Mouse (Mus musculus): Measurements from ENCODE around the gene Daam1. TPM values are rescaled to one million over a fixed set of nuclear protein-coding genes. Genes with fewer than 3 reads are reported as not detected.

The Daam1 gene
- polyA plus RNA-seq, 1 experiment from 2014 or later, result 25.0 TPM

GRCm38 (mm10) chr12:72036097-72036661 lies 205.3 kb downstream of the Daam1 start:
- H3K4me3 ChIP-seq, result no peak overlapping the region
- H3K4me1 ChIP-seq (replicated peaks), result no peaks in the 10 kb centered on the region
- WGBS, result 73% methylated on average over 9 of the region's 9 CpGs
- H3K9me3 ChIP-seq, result no peaks in the 10 kb centered on the region
- H3K36me3 ChIP-seq, result no peaks in the 10 kb centered on the region
- ATAC-seq (ENCODE audit: low FRiP score), result no peak
- no peaks in the 10 kb centered on the region for H3K27me3 ChIP-seq
- H3K4me2 ChIP-seq, result no peak overlapping the region
- no peak overlapping the region for H3K27ac ChIP-seq
- no peak overlapping the region for H3K9ac ChIP-seq

GRCm38 (mm10) chr12:72037049-72037448 lies 206.2 kb downstream of the Daam1 start:
- H3K9ac ChIP-seq, result no peak overlapping the region
- no peak overlapping the region for H3K4me3 ChIP-seq
- no peak for ATAC-seq (ENCODE audit: low FRiP score)
- no peak overlapping the region for H3K27ac ChIP-seq
- no peak overlapping the region for H3K4me2 ChIP-seq
- no peaks in the 10 kb centered on the region for H3K27me3 ChIP-seq
- 92% methylated on average over 6 of the region's 6 CpGs for WGBS
- no peaks in the 10 kb centered on the region for H3K4me1 ChIP-seq (replicated peaks)
- H3K9me3 ChIP-seq, result no peaks in the 10 kb centered on the region
- no peaks in the 10 kb centered on the region for H3K36me3 ChIP-seq

- Histone ChIP-seq H3K4me3 (no peak overlapping the region), H3K36me3 (no peaks in the 10 kb centered on the region), H3K4me1 (replicated peaks) (no peaks in the 10 kb centered on the region), H3K27me3 (no peaks in the 10 kb centered on the region), H3K9me3 (no peaks in the 10 kb centered on the region), H3K27ac (no peak overlapping the region), H3K4me2 (no peak overlapping the region), H3K9ac (no peak overlapping the region)
- ATAC-seq (ENCODE audit: low FRiP score), result no peak
- WGBS, result 44% methylated on average over 2 of the region's 2 CpGs
Measured at GRCm38 (mm10) chr12:72038866-72039265, 208.0 kb downstream of the Daam1 start.

GRCm38 (mm10) chr12:72039501-72039900 lies 208.6 kb downstream of the Daam1 start:
- Histone ChIP-seq H3K4me2 (no peak overlapping the region), H3K9me3 (no peaks in the 10 kb centered on the region), H3K9ac (no peak overlapping the region), H3K27ac (no peak overlapping the region), H3K36me3 (no peaks in the 10 kb centered on the region), H3K4me3 (no peak overlapping the region), H3K4me1 (replicated peaks) (no peaks in the 10 kb centered on the region), H3K27me3 (no peaks in the 10 kb centered on the region)
- ATAC-seq (ENCODE audit: low FRiP score), result no peak
- WGBS, result 79% methylated on average over 8 of the region's 8 CpGs

GRCm38 (mm10) chr12:72041238-72041637 lies 210.4 kb downstream of the Daam1 start:
- 98% methylated on average over 3 of the region's 3 CpGs for WGBS
- H3K36me3 ChIP-seq, result no peaks in the 10 kb centered on the region
- no peak overlapping the region for H3K9ac ChIP-seq
- H3K4me1 ChIP-seq (replicated peaks), result no peaks in the 10 kb centered on the region
- no peak overlapping the region for H3K4me2 ChIP-seq
- no peak overlapping the region for H3K4me3 ChIP-seq
- no peak overlapping the region for H3K27ac ChIP-seq
- no peak for ATAC-seq (ENCODE audit: low FRiP score)
- no peaks in the 10 kb centered on the region for H3K27me3 ChIP-seq
- H3K9me3 ChIP-seq, result no peaks in the 10 kb centered on the region

Other genes starting within 250 kb of the Daam1 start
- 3.1 and 3.4 TPM in 2 replicates for gene Gpr135, start 240.0 kb downstream of the Daam1 start, polyA plus RNA-seq (2015; fragmentation: Nextera tagmentation; extraction: Ambion mirVana)

All from hindbrain, embryonic 13.5 days (tissue).